Mouse (Mus musculus) embryo, embryonic 11.5 days (tissue): ENCODE measurements around the gene Iqcd.

Experiments used
- DNase-seq: peaks from one replicate; pipeline ENCODE4 v3.0.0-alpha.2; 2012; ENCODE audit warnings: low read depth, low spot score

The Iqcd gene

GRCm38 (mm10) chr5:120588569-120589094 is at the start of gene Iqcd, which contains the start of gene Tpcn1:
Gene Iqcd (plus strand): TSS chr5:120589016.
Gene Tpcn1 (minus strand): TSS chr5:120588673.
- peak; percentile 99 for DNase-seq

GRCm38 (mm10) chr5:120548236-120548850 is 40.5 kb upstream of the Iqcd start:
- DNase-seq = no peak

- no peak for DNase-seq
Observed at GRCm38 (mm10) chr5:120550137-120550536, 38.7 kb upstream of the Iqcd start.

- no peak for DNase-seq
Observed at GRCm38 (mm10) chr5:120550673-120551072, 38.1 kb upstream of the Iqcd start.

- DNase-seq = no peak
Observed at GRCm38 (mm10) chr5:120555871-120556270, 32.9 kb upstream of the Iqcd start.

- DNase-seq = no peak
Observed at GRCm38 (mm10) chr5:120558041-120558440, 30.8 kb upstream of the Iqcd start.

- no peak for DNase-seq
Observed at GRCm38 (mm10) chr5:120558762-120559161, 30.1 kb upstream of the Iqcd start.

- DNase-seq = no peak
Observed at GRCm38 (mm10) chr5:120560129-120560615, 28.6 kb upstream of the Iqcd start.

- no peak for DNase-seq
Observed at GRCm38 (mm10) chr5:120560616-120561311, 28.1 kb upstream of the Iqcd start.

- DNase-seq = no peak
Observed at GRCm38 (mm10) chr5:120562956-120563913, 25.6 kb upstream of the Iqcd start.

- no peak for DNase-seq
Observed at GRCm38 (mm10) chr5:120563914-120564311, 24.9 kb upstream of the Iqcd start.

GRCm38 (mm10) chr5:120565171-120565905 is 23.5 kb upstream of the Iqcd start:
- no peak for DNase-seq

- no peak for DNase-seq
Observed at GRCm38 (mm10) chr5:120566101-120566500, 22.7 kb upstream of the Iqcd start.

- no peak for DNase-seq
Observed at GRCm38 (mm10) chr5:120566681-120567252, 22.0 kb upstream of the Iqcd start.

GRCm38 (mm10) chr5:120567253-120567701 is 21.5 kb upstream of the Iqcd start:
- no peak for DNase-seq

GRCm38 (mm10) chr5:120567761-120568211 is 21.0 kb upstream of the Iqcd start:
- no peak for DNase-seq

- no peak for DNase-seq
Observed at GRCm38 (mm10) chr5:120568336-120568768, 20.5 kb upstream of the Iqcd start.

- DNase-seq = no peak
Observed at GRCm38 (mm10) chr5:120568964-120569363, 19.9 kb upstream of the Iqcd start.

- DNase-seq = no peak
Observed at GRCm38 (mm10) chr5:120569791-120570190, 19.0 kb upstream of the Iqcd start.

GRCm38 (mm10) chr5:120570289-120570897 is 18.4 kb upstream of the Iqcd start:
- DNase-seq = no peak
